Mouse (Mus musculus) adrenal gland, adult 18-20 months (tissue): Measurements from ENCODE around the gene Plpp7. TPM values are rescaled to one million over a fixed set of nuclear protein-coding genes. Genes with fewer than 3 reads are reported as not detected.

ENCODE experiments used
- DNase-seq, 2 experiments: peaks; one replicate each; pipeline ENCODE4 v3.0.0; 2021 to 2022; ENCODE audit warnings: low spot score in 2 of 2
- microRNA-seq, 2 experiments: library from miRNA; unstranded; fragments of <30 nt; microRNA quantifications; one replicate each; pipeline ENCODE4 v1.2.0; 2021; ENCODE audit warnings: borderline number of aligned reads in 2 of 2
- total RNA-seq, 2 experiments: library from RNA; stranded (reverse); gene quantifications; 1 replicate in 1 of 2; 2 replicates in 1 of 2; pipeline ENCODE4 v1.2.3; 2021

Plpp7 gene
- total RNA-seq, 2 experiments from 2014 or later: 5.4 to 6.6 TPM

- no peak for DNase-seq
These were observed 63.4 kb downstream of the Plpp7 start for GRCm38 (mm10) chr2:32158616-32159239.

Small RNAs within 50 kb of the gene (microRNA-seq; reads per million reads assigned to microRNA genes)
- 1.8 to 2.8 reads per million in 2 experiments for gene Mir7674

Other genes starting within 250 kb of the Plpp7 start
- gene Fibcd1, start 249.5 kb upstream of the Plpp7 start, total RNA-seq: under 1 TPM in 1 of 2 experiments, not detected in 1; 0.06 TPM
- 10 to 100 TPM; 14.3 to 15.4 TPM for gene Lamc3, start 208.2 kb upstream of the Plpp7 start, total RNA-seq
- gene Aif1l, start 145.4 kb upstream of the Plpp7 start, total RNA-seq: 10 to 100 TPM; 35.4 to 60.9 TPM
- gene Nup214, start 121.1 kb upstream of the Plpp7 start, total RNA-seq: 10 to 100 TPM; 43.0 to 62.5 TPM
- gene Fam78a, start 10.7 kb upstream of the Plpp7 start, total RNA-seq: 1 to 10 TPM in 1 of 2 experiments, under 1 TPM in 1; 0.99 to 2.1 TPM
- gene Prrc2b, start 55.6 kb downstream of the Plpp7 start, total RNA-seq: 100 to 1,000 TPM in 1 of 2 experiments, 10 to 100 TPM in 1; 94.4 to 102 TPM
- 10 to 100 TPM; 33.5 to 38.7 TPM for gene Pomt1, start 141.1 kb downstream of the Plpp7 start, total RNA-seq
- 100 to 1,000 TPM; 125 to 144 TPM for gene Uck1, start 164.6 kb downstream of the Plpp7 start, total RNA-seq
- 10 to 100 TPM; 70.5 to 75.4 TPM for gene Golga2, start 191.9 kb downstream of the Plpp7 start, total RNA-seq
- gene Swi5, start 192.5 kb downstream of the Plpp7 start, total RNA-seq: 100 to 1,000 TPM; 291 to 303 TPM